In the genomic region with DNA sequence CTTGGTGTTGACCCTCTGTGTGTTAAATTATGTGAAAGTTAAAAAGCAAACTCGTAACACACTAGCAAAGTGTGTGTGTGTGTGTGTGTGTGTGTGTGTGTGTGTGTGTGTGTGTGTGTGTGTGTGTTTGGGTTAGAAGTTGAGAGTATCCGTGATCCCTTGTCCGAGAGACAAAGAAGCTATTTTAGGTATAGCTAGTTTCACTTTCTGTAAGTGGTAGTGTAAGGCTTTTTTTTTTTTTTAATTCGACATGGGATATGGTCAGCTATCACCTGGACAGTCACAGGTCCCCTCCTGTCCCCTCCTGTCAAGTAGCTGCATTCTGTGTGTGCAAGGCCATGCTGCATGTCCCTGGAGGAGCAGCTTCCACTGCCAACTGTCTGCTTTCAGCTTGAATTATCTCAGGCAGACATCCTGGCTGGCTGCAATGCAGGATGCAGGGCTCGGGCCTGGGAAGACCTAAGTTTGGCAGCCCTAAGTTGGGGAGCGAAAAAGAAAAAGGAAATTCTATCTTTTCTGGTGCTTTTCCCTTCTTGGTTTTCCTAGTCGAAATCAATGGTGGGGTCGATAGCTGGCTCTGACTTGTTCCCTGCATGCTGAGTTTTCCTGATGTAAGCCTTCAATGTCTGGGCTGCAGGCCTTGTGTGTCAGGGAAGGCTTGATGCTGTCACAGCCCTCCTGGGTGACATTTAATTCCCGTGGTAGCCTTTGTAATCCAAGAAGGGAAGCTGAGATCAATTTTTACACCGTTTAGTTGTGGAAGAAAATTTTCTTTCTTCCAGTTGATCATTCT, we compare ENCODE assay signal across 8 mouse cellular contexts.
DNase-seq lines count a peak whose midpoint lies in the region; ATAC-seq and TF ChIP-seq lines count a peak whose summit lies in the region.

No protein-coding gene starts in this region.

- H3K9me3 ChIP-seq in heart, embryonic 13.5 days = no peaks in the 10 kb centered on the region
- no peaks in the 10 kb centered on the region for H3K9me3 ChIP-seq in neural tube, embryonic 13.5 days

- WGBS in heart, embryonic 13.5 days = 24% methylated on average over 10 of the region's 10 CpGs
- 57% methylated on average over 10 of the region's 10 CpGs for WGBS in neural tube, embryonic 13.5 days

- no peaks in the 10 kb centered on the region for H3K27me3 ChIP-seq in heart, embryonic 13.5 days (replicated peaks)
- no peaks in the 10 kb centered on the region for H3K27me3 ChIP-seq in neural tube, embryonic 13.5 days

- peak; percentile 71; the same call in 1 of the 2 replicates for ATAC-seq in heart, embryonic 13.5 days (ENCODE audit: extremely low read depth, insufficient number of reproducible peaks, low FRiP score, low TSS enrichment)
- ATAC-seq in neural tube, embryonic 13.5 days (ENCODE audit: low read depth) = no peak

- H3K4me3 ChIP-seq in cortical plate, adult 2 months (ENCODE audit: insufficient read depth, low read length) = no peak overlapping the region
- peak overlapping the region; percentile 28 for H3K4me3 ChIP-seq in heart, embryonic 13.5 days
- H3K4me3 ChIP-seq in neural tube, embryonic 13.5 days = no peak overlapping the region

- H3K4me2 ChIP-seq in heart, embryonic 13.5 days = peak overlapping the region; percentile 64
- H3K4me2 ChIP-seq in neural tube, embryonic 13.5 days = no peak overlapping the region

- H3K27ac ChIP-seq in cortical plate, adult 2 months (ENCODE audit: insufficient read depth, low read length) = peak overlapping the region; percentile 45
- H3K27ac ChIP-seq in heart, embryonic 13.5 days (replicated peaks) = peak overlapping the region; percentile 84
- peak overlapping the region; percentile 73 for H3K27ac ChIP-seq in neural tube, embryonic 13.5 days (replicated peaks)

- H3K9ac ChIP-seq in heart, embryonic 13.5 days = peak overlapping the region; percentile 71
- peak overlapping the region; percentile 26 for H3K9ac ChIP-seq in neural tube, embryonic 13.5 days

- TF ChIP-seq POLR2A in cortical plate, adult 2 months (IDR thresholded peaks at IDR 0.05; ENCODE audit: extremely low read depth, insufficient read depth, low read length) = no peak

- peaks cover 3% of the 10 kb centered on the region; the same call in 1 of the 2 replicates for H3K4me1 ChIP-seq in cortical plate, adult 2 months (ENCODE audit: control insufficient read depth, insufficient read depth, low read length)
- peaks cover 72% of the 10 kb centered on the region for H3K4me1 ChIP-seq in heart, embryonic 13.5 days
- H3K4me1 ChIP-seq in neural tube, embryonic 13.5 days (replicated peaks) = peaks cover 56% of the 10 kb centered on the region

- DNase-seq in spleen, postnatal 10 days (ENCODE audit: low spot score in 2 of 2) = peak; percentile 34 to 39
- no peak for DNase-seq in spleen, adult 18-20 months
- peak; percentile 59 for DNase-seq in kidney, postnatal 10 days
- no peak for DNase-seq in left cerebral cortex, adult 11 months (ENCODE audit: low spot score)
- DNase-seq in urinary bladder, adult 2 months (ENCODE audit: low spot score) = no peak

- H3K36me3 ChIP-seq in heart, embryonic 13.5 days = no peaks in the 10 kb centered on the region
- H3K36me3 ChIP-seq in neural tube, embryonic 13.5 days = no peaks in the 10 kb centered on the region

- TF ChIP-seq CTCF in cortical plate, adult 2 months (IDR thresholded peaks at IDR 0.05; ENCODE audit: extremely low read depth, insufficient read depth, low read length) = no peak

Comparison
In these comparisons a context has a peak if more than half of its experiments do, and no peak if none do; other contexts are left out.
1. DNase-seq: peak in spleen, postnatal 10 days (2 of 2) and kidney, postnatal 10 days (single experiment); none in spleen, adult 18-20 months (0 of 2), left cerebral cortex, adult 11 months (single experiment) and urinary bladder, adult 2 months (single experiment).
2. Peak in every context shown above with its lines, with median percentiles within 50 percentile points of each other: H3K27ac ChIP-seq.